10 mouse cellular contexts compared by ENCODE assay signal in the genomic region with DNA sequence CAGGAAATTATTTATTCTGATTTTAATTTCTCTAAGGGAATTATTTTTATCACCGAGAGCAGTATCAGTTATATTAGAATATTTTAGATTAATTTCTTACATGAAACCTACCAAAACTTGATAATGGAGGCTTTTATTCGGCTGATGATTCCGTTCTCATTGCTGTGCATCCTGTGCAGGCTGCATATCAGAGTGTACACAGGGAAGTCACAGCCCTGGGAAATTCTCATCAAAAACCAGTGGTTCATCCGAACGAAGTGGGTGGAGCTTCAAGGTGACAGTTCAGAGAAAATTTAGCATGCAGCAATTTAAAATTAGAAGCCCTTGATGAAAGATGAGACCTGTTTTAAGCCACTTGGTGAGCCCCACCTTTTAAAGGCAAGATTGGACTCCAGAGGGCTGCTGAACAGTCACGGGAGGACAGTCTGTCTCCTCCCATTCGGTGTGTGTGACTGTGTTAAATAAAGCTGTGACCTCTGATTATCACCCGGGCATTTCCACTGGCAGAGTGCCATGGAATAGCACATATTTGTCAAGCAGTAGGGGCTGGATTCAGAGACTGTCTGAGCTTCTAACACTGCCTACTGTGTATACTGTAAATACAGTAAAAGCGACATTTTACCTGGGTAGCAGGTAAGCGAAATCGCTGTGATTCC.
DNase-seq lines count a peak whose midpoint lies in the region; ATAC-seq and TF ChIP-seq lines count a peak whose summit lies in the region.
"Had no signal": no experiment of that assay in that cellular context is flagged by ENCODE, and none has a peak within 500 bp of the region (broad histone marks: within the 10 kb centered on the region; RNA-seq: fewer than 3 reads in every experiment).

No protein-coding gene starts in this region.

- H3K27ac ChIP-seq in forebrain, embryonic 13.5 days: no peak overlapping the region
- no peak overlapping the region for H3K27ac ChIP-seq in forebrain, embryonic 16.5 days (ENCODE audit: low read length)
- no peak overlapping the region for H3K27ac ChIP-seq in thymus, adult 2 months (ENCODE audit: control insufficient read depth, insufficient read depth, low read length)
- H3K27ac ChIP-seq: embryonic facial prominence, embryonic 12.5 days; macrophage had no signal

- H3K4me1 ChIP-seq in forebrain, embryonic 13.5 days: peaks cover 18% of the 10 kb centered on the region
- peaks cover 11% of the 10 kb centered on the region for H3K4me1 ChIP-seq in forebrain, embryonic 16.5 days (replicated peaks; ENCODE audit: control insufficient read depth, insufficient read depth, low read length)
- H3K4me1 ChIP-seq in thymus, adult 2 months (replicated peaks; ENCODE audit: control insufficient read depth, insufficient read depth, low read length): no peaks in the 10 kb centered on the region
- H3K4me1 ChIP-seq: embryonic facial prominence, embryonic 12.5 days had no signal

- peak; percentile 66 for ATAC-seq in forebrain, embryonic 13.5 days
- ATAC-seq in forebrain, embryonic 16.5 days: no peak
- ATAC-seq in megakaryocyte-erythroid progenitor cell, adult 5-6 weeks (replicated peaks; ENCODE audit: low FRiP score, low TSS enrichment, poor library complexity, severe bottlenecking): peak; percentile 85

- no peak overlapping the region for H3K9ac ChIP-seq in forebrain, embryonic 13.5 days
- no peak overlapping the region for H3K9ac ChIP-seq in forebrain, embryonic 16.5 days (replicated peaks; ENCODE audit: low read depth, low read length)
- H3K9ac ChIP-seq: embryonic facial prominence, embryonic 12.5 days had no signal

- DNase-seq in adipocyte (ENCODE audit: low spot score): peak; percentile 51
- DNase-seq in heart, postnatal 36 days: peak; percentile 40 to 45
- DNase-seq in layer of hippocampus, adult 8-10 months (ENCODE audit: low spot score in 2 of 2): no peak
- DNase-seq in left cerebral cortex, postnatal 25 days (ENCODE audit: low spot score in 2 of 2): no peak
- no peak for DNase-seq in thymus, adult 2 months

- TF ChIP-seq CTCF in thymus, adult 2 months (IDR thresholded peaks at IDR 0.05; ENCODE audit: borderline replicate concordance, control insufficient read depth, extremely low read depth, insufficient read depth, low read length, poor library complexity): no peak

- 70% methylated on average over 11 of the region's 11 CpGs for WGBS in forebrain, embryonic 13.5 days
- 64% methylated on average over 11 of the region's 11 CpGs for whole genome bisulfite sequencing in forebrain, embryonic 16.5 days
- 73% methylated on average over 11 of the region's 11 CpGs for WGBS in thymus, adult 2 months

- H3K27me3 ChIP-seq in forebrain, embryonic 13.5 days: no peaks in the 10 kb centered on the region
- H3K27me3 ChIP-seq in forebrain, embryonic 16.5 days (replicated peaks; ENCODE audit: control insufficient read depth, insufficient read depth, low read length): no peaks in the 10 kb centered on the region
- H3K27me3 ChIP-seq in thymus, adult 2 months (ENCODE audit: control insufficient read depth, insufficient read depth, low read length): no peaks in the 10 kb centered on the region
- H3K27me3 ChIP-seq: embryonic facial prominence, embryonic 12.5 days had no signal

- no peaks in the 10 kb centered on the region for H3K36me3 ChIP-seq in forebrain, embryonic 13.5 days (ENCODE audit: poor library complexity, severe bottlenecking)
- no peaks in the 10 kb centered on the region for H3K36me3 ChIP-seq in forebrain, embryonic 16.5 days (ENCODE audit: control insufficient read depth, insufficient read depth)
- H3K36me3 ChIP-seq in thymus, adult 2 months (ENCODE audit: control insufficient read depth, insufficient read depth, low read length): no peaks in the 10 kb centered on the region
- H3K36me3 ChIP-seq: embryonic facial prominence, embryonic 12.5 days had no signal

- no peaks in the 10 kb centered on the region for H3K9me3 ChIP-seq in forebrain, embryonic 13.5 days (replicated peaks)
- no peaks in the 10 kb centered on the region for H3K9me3 ChIP-seq in forebrain, embryonic 16.5 days (ENCODE audit: control insufficient read depth, low read length)
- H3K9me3 ChIP-seq: embryonic facial prominence, embryonic 12.5 days had no signal

- H3K4me3 ChIP-seq in forebrain, embryonic 13.5 days: no peak overlapping the region
- no peak overlapping the region for H3K4me3 ChIP-seq in forebrain, embryonic 16.5 days (replicated peaks; ENCODE audit: low read length)
- H3K4me3 ChIP-seq in thymus, adult 2 months (ENCODE audit: control insufficient read depth, insufficient read depth, low read length): no peak overlapping the region
- H3K4me3 ChIP-seq: embryonic facial prominence, embryonic 12.5 days had no signal

- no peak for TF ChIP-seq POLR2A in thymus, adult 2 months (IDR thresholded peaks at IDR 0.05; ENCODE audit: control insufficient read depth, extremely low read depth, insufficient read depth, low read length, poor library complexity)

- H3K4me2 ChIP-seq in forebrain, embryonic 13.5 days: no peak overlapping the region
- H3K4me2 ChIP-seq in forebrain, embryonic 16.5 days (ENCODE audit: low read length): no peak overlapping the region
- H3K4me2 ChIP-seq: embryonic facial prominence, embryonic 12.5 days had no signal

- intact Hi-C loops in heart, postnatal 36 days (cut with DNase I): no loop called here
- intact Hi-C loops in left cerebral cortex, postnatal 25 days (cut with DNase I): no loop called here

Comparison
In these comparisons a context has a peak if more than half of its experiments do, and no peak if none do; other contexts are left out.
1. DNase-seq: peak in adipocyte (single experiment) and heart, postnatal 36 days (2 of 2); none in layer of hippocampus, adult 8-10 months (0 of 2), left cerebral cortex, postnatal 25 days (0 of 2) and thymus, adult 2 months (single experiment).